Mouse (Mus musculus): ENCODE measurements around the gene H2al2a. TPM values are rescaled to one million over a fixed set of nuclear protein-coding genes. Genes with fewer than 3 reads are reported as not detected.

H2al2a gene
- polyA plus RNA-seq, 1 experiment = not detected

DNA sequence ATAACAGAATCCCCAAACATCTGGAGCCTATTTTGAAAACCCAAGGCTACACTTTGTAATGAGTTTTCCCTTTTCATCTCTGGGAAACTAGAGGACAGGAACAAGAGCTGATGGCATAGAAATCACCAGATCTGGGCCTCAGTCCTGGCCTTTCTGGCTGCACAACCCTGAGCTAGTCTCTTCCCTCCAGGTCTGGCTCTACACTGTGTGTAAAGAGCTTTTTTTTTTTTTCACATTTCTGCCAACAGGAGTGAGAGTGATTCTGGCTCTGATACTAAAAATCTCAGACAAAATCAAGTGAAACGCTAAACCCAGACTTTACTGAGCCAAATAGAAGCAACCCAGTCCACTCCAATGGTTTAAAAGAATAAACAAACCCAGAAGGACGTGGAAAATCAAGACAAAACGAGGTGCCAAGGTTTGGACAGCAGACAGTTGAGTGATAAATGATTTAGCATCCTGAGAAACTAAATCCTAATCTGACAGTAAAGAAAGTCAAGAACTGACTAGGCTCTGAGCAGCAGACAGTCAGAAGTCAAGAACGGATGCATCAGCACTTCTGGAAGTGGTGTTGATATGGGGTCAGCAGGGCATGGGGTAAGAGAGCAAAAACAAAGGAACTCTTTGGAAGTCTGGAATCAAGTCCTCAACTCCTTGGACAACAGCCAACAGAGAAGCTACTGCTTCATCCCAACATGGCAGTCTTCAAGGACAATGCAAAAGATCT, 21.0 kb downstream of the H2al2a start:
- Histone ChIP-seq H3K27ac (ENCODE audit: insufficient read depth, low read length) (no peak overlapping the region), H3K9ac (ENCODE audit: low read depth, poor library complexity, severe bottlenecking) (no peak overlapping the region), H3K27me3 (ENCODE audit: control insufficient read depth, insufficient read depth, low read length, poor library complexity, severe bottlenecking) (no peaks in the 10 kb centered on the region), H3K36me3 (ENCODE audit: control insufficient read depth, insufficient read depth, low read length, poor library complexity, severe bottlenecking) (no peaks in the 10 kb centered on the region), H3K4me1 (ENCODE audit: control insufficient read depth, insufficient read depth, low read length) (peaks cover 2% of the 10 kb centered on the region), H3K9me3 (replicated peaks; ENCODE audit: control insufficient read depth, insufficient read depth, low read length, poor library complexity, severe bottlenecking) (peaks cover 22% of the 10 kb centered on the region), H3K4me3 (ENCODE audit: low read depth, low read length) (no peak overlapping the region)
- TF ChIP-seq EP300 (IDR thresholded peaks at IDR 0.05; ENCODE audit: insufficient read depth, low read depth, low read length) = no peak
- TF ChIP-seq POLR2A (IDR thresholded peaks at IDR 0.05; ENCODE audit: insufficient read depth, low read length) = no peak
- no peak for TF ChIP-seq CTCF (IDR thresholded peaks at IDR 0.05; ENCODE audit: low read depth, low read length)

DNA sequence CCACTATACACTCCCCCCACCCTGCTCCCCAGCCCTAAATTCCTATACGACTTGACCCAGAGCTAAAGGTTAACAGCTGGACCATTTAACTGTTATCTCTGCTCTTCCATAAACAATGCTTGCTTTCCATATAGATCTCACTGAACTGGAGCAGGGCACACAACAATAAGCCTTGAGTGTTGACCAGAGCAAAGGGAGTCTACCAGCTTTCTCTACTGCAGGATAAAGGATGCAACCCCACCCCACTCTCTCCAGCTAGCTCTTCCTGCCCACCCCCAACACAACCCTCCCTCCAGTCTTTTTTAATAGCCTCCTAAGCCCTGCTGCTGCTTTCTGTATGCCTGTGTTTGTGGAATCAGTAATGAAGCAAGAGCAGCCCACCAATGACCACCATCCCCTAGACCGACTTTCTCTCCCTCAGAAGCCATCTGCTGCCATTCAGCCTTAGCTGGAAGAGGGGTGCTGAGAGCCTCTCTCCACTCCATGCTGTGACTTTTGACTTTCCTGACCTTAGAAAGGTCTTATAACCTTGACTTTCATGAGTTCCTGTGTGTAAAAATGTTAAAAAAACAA, 22.8 kb downstream of the H2al2a start:
- peak overlapping the region; percentile 37 for H3K27ac ChIP-seq (ENCODE audit: insufficient read depth, low read length)
- no peak overlapping the region for H3K9ac ChIP-seq (ENCODE audit: low read depth, poor library complexity, severe bottlenecking)
- no peaks in the 10 kb centered on the region for H3K27me3 ChIP-seq (ENCODE audit: control insufficient read depth, insufficient read depth, low read length, poor library complexity, severe bottlenecking)
- H3K9me3 ChIP-seq (replicated peaks; ENCODE audit: control insufficient read depth, insufficient read depth, low read length, poor library complexity, severe bottlenecking) = peaks cover 15% of the 10 kb centered on the region
- 0 out of 2 replicates have a peak, but pooled peaks have one; percentile 44 for TF ChIP-seq EP300 (IDR thresholded peaks at IDR 0.05; ENCODE audit: insufficient read depth, low read depth, low read length)
- no peak for TF ChIP-seq POLR2A (IDR thresholded peaks at IDR 0.05; ENCODE audit: insufficient read depth, low read length)
- no peak for TF ChIP-seq CTCF (IDR thresholded peaks at IDR 0.05; ENCODE audit: low read depth, low read length)
- H3K36me3 ChIP-seq (ENCODE audit: control insufficient read depth, insufficient read depth, low read length, poor library complexity, severe bottlenecking) = no peaks in the 10 kb centered on the region
- H3K4me3 ChIP-seq (ENCODE audit: low read depth, low read length) = no peak overlapping the region
- peaks cover 3% of the 10 kb centered on the region for H3K4me1 ChIP-seq (ENCODE audit: control insufficient read depth, insufficient read depth, low read length)

DNA sequence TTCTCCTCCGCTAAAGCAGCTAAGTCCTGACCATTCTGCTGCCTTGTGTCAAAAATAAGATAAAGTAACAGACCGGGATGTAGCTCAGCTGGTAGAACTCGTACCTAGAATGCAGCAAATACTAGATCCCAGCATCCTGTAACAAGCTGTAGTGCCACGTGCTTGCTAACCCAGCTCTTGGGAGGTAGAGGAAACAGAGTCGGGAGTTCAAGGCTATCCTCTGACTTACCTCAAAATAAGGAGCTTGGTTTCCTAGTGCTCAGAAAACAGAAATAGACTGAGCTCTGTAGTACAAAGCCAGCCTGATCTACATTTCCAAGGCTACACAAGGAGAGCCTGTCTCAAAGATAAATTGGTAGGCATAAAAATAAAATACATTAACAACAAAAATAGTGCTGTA, 23.5 kb downstream of the H2al2a start:
- Histone ChIP-seq H3K4me1 (ENCODE audit: control insufficient read depth, insufficient read depth, low read length) (peaks cover 3% of the 10 kb centered on the region), H3K36me3 (ENCODE audit: control insufficient read depth, insufficient read depth, low read length, poor library complexity, severe bottlenecking) (no peaks in the 10 kb centered on the region), H3K27ac (ENCODE audit: insufficient read depth, low read length) (peak overlapping the region; percentile 56), H3K9ac (ENCODE audit: low read depth, poor library complexity, severe bottlenecking) (no peak overlapping the region), H3K27me3 (ENCODE audit: control insufficient read depth, insufficient read depth, low read length, poor library complexity, severe bottlenecking) (no peaks in the 10 kb centered on the region), H3K4me3 (ENCODE audit: low read depth, low read length) (no peak overlapping the region), H3K9me3 (replicated peaks; ENCODE audit: control insufficient read depth, insufficient read depth, low read length, poor library complexity, severe bottlenecking) (peaks cover 14% of the 10 kb centered on the region)
- no peak for TF ChIP-seq EP300 (IDR thresholded peaks at IDR 0.05; ENCODE audit: insufficient read depth, low read depth, low read length)
- no peak for TF ChIP-seq POLR2A (IDR thresholded peaks at IDR 0.05; ENCODE audit: insufficient read depth, low read length)
- TF ChIP-seq CTCF (IDR thresholded peaks at IDR 0.05; ENCODE audit: low read depth, low read length) = no peak

DNA sequence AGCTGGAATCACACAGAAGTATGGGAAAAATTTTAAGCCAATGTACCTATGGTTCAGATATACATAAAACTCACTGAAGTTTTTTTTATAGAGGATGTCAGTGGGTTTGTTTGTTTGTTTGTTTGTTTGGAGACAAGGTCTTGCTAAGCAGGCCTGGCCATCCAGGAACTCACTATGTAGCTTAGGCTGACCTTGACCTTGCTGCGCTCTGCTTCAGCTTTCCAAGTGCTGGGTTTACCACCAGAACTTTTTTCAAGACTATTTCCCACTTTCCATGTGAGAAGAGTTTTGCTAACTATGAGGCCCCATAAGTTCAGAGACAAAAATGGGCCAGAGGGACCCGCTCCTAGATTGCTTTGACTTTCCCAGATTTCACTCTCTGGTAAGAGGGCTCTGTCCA, 23.9 kb downstream of the H2al2a start:
- H3K36me3 ChIP-seq (ENCODE audit: control insufficient read depth, insufficient read depth, low read length, poor library complexity, severe bottlenecking) = no peaks in the 10 kb centered on the region
- H3K9ac ChIP-seq (ENCODE audit: low read depth, poor library complexity, severe bottlenecking) = 0 out of 2 replicates have a peak overlapping the region, but pooled peaks have one; percentile 20
- no peaks in the 10 kb centered on the region for H3K27me3 ChIP-seq (ENCODE audit: control insufficient read depth, insufficient read depth, low read length, poor library complexity, severe bottlenecking)
- peaks cover 14% of the 10 kb centered on the region for H3K9me3 ChIP-seq (replicated peaks; ENCODE audit: control insufficient read depth, insufficient read depth, low read length, poor library complexity, severe bottlenecking)
- H3K4me1 ChIP-seq (ENCODE audit: control insufficient read depth, insufficient read depth, low read length) = peaks cover 3% of the 10 kb centered on the region
- TF ChIP-seq EP300 (IDR thresholded peaks at IDR 0.05; ENCODE audit: insufficient read depth, low read depth, low read length) (no peak), CTCF (IDR thresholded peaks at IDR 0.05; ENCODE audit: low read depth, low read length) (no peak), POLR2A (IDR thresholded peaks at IDR 0.05; ENCODE audit: insufficient read depth, low read length) (no peak)
- H3K27ac ChIP-seq (ENCODE audit: insufficient read depth, low read length) = peak overlapping the region; percentile 56
- H3K4me3 ChIP-seq (ENCODE audit: low read depth, low read length) = no peak overlapping the region

DNA sequence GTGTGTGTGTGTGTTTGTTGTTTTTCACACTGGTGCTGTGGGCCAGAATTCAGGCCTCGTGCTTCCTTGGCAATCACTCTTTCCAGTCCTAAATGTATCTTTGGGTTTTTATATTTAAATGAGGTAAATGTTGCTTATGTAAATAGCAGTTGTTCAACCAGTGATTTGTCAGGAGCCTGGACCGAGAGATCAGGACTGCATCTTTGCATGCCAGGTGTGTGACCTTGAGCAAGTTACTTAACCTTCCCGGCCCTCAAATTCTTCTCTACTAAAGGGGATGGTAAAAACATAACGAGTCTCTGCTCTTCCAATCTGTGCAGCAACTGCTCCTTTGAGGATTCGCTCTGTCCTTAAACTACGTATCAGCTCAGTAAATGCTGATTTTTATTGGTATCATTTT, 25.4 kb downstream of the H2al2a start:
- TF ChIP-seq CTCF (IDR thresholded peaks at IDR 0.05; ENCODE audit: low read depth, low read length) = no peak
- TF ChIP-seq EP300 (IDR thresholded peaks at IDR 0.05; ENCODE audit: insufficient read depth, low read depth, low read length) = peak; percentile 68; the same call in 1 of the 2 replicates
- Histone ChIP-seq H3K9ac (ENCODE audit: low read depth, poor library complexity, severe bottlenecking) (0 out of 2 replicates have a peak overlapping the region, but pooled peaks have one; percentile 5), H3K4me1 (ENCODE audit: control insufficient read depth, insufficient read depth, low read length) (peaks cover 3% of the 10 kb centered on the region), H3K9me3 (replicated peaks; ENCODE audit: control insufficient read depth, insufficient read depth, low read length, poor library complexity, severe bottlenecking) (peaks cover 2% of the 10 kb centered on the region), H3K27ac (ENCODE audit: insufficient read depth, low read length) (peak overlapping the region; percentile 83), H3K4me3 (ENCODE audit: low read depth, low read length) (no peak overlapping the region), H3K27me3 (ENCODE audit: control insufficient read depth, insufficient read depth, low read length, poor library complexity, severe bottlenecking) (no peaks in the 10 kb centered on the region), H3K36me3 (ENCODE audit: control insufficient read depth, insufficient read depth, low read length, poor library complexity, severe bottlenecking) (no peaks in the 10 kb centered on the region)

DNA sequence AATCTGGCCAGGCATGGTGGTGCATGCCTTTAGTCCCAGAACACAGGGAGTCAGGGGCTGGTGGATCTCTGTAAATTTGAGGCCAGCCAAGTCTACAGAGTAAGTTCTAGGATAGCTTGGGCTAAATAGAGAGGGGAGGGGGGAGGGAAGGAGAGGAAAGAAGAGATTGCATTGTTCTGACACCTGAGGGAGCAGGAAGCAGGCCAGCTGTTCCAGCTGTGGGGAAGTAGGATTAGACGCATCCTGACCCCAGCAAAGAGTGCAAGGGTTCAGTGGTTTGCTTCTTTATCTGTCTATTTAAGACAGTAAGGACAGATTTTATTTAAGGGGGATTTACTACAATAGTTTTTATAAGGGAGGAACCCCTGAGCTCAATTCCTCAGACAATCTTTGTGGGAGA, 26.1 kb downstream of the H2al2a start:
- Histone ChIP-seq H3K27me3 (ENCODE audit: control insufficient read depth, insufficient read depth, low read length, poor library complexity, severe bottlenecking) (no peaks in the 10 kb centered on the region), H3K4me3 (ENCODE audit: low read depth, low read length) (no peak overlapping the region), H3K9ac (ENCODE audit: low read depth, poor library complexity, severe bottlenecking) (no peak overlapping the region), H3K9me3 (replicated peaks; ENCODE audit: control insufficient read depth, insufficient read depth, low read length, poor library complexity, severe bottlenecking) (no peaks in the 10 kb centered on the region), H3K27ac (ENCODE audit: insufficient read depth, low read length) (peak overlapping the region; percentile 83), H3K36me3 (ENCODE audit: control insufficient read depth, insufficient read depth, low read length, poor library complexity, severe bottlenecking) (no peaks in the 10 kb centered on the region), H3K4me1 (ENCODE audit: control insufficient read depth, insufficient read depth, low read length) (peaks cover 3% of the 10 kb centered on the region)
- TF ChIP-seq POLR2A (IDR thresholded peaks at IDR 0.05; ENCODE audit: insufficient read depth, low read length) (no peak), EP300 (IDR thresholded peaks at IDR 0.05; ENCODE audit: insufficient read depth, low read depth, low read length) (peak; percentile 89)

All from ES-Bruce4 (cell line).